Mouse (Mus musculus): ENCODE data around the gene Pou3f1. TPM values are rescaled to one million over a fixed set of nuclear protein-coding genes. Genes with fewer than 3 reads are reported as not detected.

Pou3f1 gene
- total RNA-seq, 2 experiments from 2014 or later = 0.16 to 0.24 TPM

GRCm38 (mm10) chr4:124657781-124658180 is 1.2 kb downstream of the Pou3f1 start:
- DNase-seq = no peak

GRCm38 (mm10) chr4:124658412-124658851 is 1.8 kb downstream of the Pou3f1 start:
- DNase-seq = no peak

- DNase-seq = no peak
Measured at GRCm38 (mm10) chr4:124659251-124660217, 2.9 kb downstream of the Pou3f1 start.

- DNase-seq = no peak
Measured at GRCm38 (mm10) chr4:124660603-124661002, 4.0 kb downstream of the Pou3f1 start.

- no peak for DNase-seq
Measured at GRCm38 (mm10) chr4:124663034-124663433, 6.4 kb downstream of the Pou3f1 start.

- DNase-seq = no peak
Measured at GRCm38 (mm10) chr4:124664185-124664584, 7.6 kb downstream of the Pou3f1 start.

- no peak for DNase-seq
Measured at GRCm38 (mm10) chr4:124664604-124665003, 8.0 kb downstream of the Pou3f1 start.

- DNase-seq = no peak
Measured at GRCm38 (mm10) chr4:124667476-124668033, 10.9 kb downstream of the Pou3f1 start.

- DNase-seq = no peak
Measured at GRCm38 (mm10) chr4:124668078-124668477, 11.5 kb downstream of the Pou3f1 start.

- no peak for DNase-seq
Measured at GRCm38 (mm10) chr4:124670232-124670631, 13.6 kb downstream of the Pou3f1 start.

GRCm38 (mm10) chr4:124671583-124671982 is 15.0 kb downstream of the Pou3f1 start:
- DNase-seq = no peak

- no peak for DNase-seq
Measured at GRCm38 (mm10) chr4:124672347-124673320, 16.0 kb downstream of the Pou3f1 start.

- DNase-seq = no peak
Measured at GRCm38 (mm10) chr4:124674334-124675032, 17.9 kb downstream of the Pou3f1 start.

- peak; percentile 76 for DNase-seq
Measured at GRCm38 (mm10) chr4:124675037-124675436, 18.4 kb downstream of the Pou3f1 start.

GRCm38 (mm10) chr4:124675958-124676357 is 19.4 kb downstream of the Pou3f1 start:
- DNase-seq = no peak

- no peak for DNase-seq
Measured at GRCm38 (mm10) chr4:124682270-124682669, 25.7 kb downstream of the Pou3f1 start.

- DNase-seq = no peak
Measured at GRCm38 (mm10) chr4:124683474-124683873, 26.9 kb downstream of the Pou3f1 start.

GRCm38 (mm10) chr4:124685004-124685403 is 28.4 kb downstream of the Pou3f1 start:
- no peak for DNase-seq

- no peak for DNase-seq
Measured at GRCm38 (mm10) chr4:124685453-124685852, 28.8 kb downstream of the Pou3f1 start.

GRCm38 (mm10) chr4:124685897-124686402 is 29.3 kb downstream of the Pou3f1 start:
- no peak for DNase-seq

- no peak for DNase-seq
Measured at GRCm38 (mm10) chr4:124691455-124691854, 34.8 kb downstream of the Pou3f1 start.
